Mouse (Mus musculus): Measurements from ENCODE around the gene Rbfox3.
"Not testable (repeated sequence)": the region's sequence is repeated elsewhere in the genome, so short reads cannot be mapped to it uniquely, and the experiment has no call there.

Gene Rbfox3

DNA sequence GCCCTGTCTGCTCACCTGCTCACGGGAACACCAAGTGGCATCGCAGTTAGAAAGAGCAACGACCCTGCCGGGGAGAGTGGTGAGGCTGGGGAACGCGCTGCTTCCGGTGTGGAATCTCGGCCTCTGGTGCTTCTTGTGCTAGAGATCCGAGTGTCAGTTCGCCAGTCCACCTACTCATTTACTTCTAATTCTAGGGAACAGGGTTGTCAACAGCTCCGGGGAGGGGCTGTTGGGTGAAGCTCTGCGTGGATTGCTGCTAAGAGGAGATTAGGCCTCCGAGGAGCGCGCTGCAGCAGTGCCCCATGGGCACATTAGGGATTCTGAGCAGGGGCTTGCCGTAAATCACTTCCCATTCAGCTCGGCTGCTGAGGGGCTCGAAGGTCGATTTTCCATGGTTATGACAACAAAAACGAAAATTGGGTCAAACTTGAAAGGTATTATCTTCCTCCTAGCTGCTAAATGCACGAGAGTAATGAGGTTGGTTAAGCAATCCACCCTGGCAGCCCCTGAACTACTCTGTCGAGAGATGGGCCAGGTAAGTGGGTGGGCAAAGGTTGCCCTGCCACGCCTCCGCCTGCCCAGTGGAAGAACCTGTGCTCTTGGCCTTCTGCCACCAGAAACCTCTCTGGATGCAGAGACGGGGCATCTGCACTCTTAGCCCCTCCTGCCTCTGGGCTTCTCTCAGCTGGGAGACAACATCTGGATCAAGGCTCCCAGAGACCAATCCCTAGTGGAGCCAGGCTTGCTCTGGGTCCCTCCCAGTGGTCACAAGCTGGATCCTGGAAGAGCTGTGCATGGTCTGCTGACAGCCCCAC lies 85.9 kb downstream of the Rbfox3 start:
- DNase-seq (ENCODE audit: low read depth, low spot score): no peak

DNA sequence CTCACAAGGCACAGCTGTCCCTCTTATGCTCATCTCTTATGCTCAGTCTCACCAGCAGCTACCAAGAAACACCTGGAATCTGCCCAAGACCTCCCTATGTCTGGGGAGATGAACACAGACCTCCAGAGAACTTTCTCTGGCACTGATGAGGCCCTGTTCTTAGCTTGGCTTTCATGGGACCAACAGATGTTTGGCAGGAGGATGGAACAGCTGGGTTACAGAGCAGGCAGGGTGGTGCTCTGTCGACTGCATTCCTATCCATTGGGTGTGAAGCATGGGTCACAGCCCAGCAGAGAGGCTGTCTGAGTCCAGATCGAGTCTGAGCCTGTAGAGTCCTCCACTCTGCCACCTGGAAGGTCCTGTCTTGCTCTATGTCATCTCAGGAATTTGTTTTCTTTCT lies 90.0 kb downstream of the Rbfox3 start:
- DNase-seq (ENCODE audit: low read depth, low spot score): no peak

DNA sequence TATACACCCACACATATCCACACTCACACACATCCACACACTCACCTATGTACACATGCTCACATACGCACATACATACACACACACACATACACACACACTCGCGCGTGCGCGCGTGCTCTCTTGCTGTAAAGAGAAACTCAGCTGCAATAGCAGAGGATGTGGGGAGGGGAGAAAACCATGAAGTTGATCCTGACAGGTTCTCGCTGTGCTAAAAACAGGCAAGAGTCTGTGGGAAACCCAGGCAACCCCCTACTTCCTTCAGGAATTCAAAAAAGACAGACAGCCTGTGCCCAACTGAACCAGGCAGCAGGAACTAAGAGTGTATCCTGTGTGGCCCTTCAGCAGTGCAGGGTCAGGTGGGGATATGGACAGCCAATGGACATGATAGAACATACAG lies 92.9 kb downstream of the Rbfox3 start:
- no peak for DNase-seq (ENCODE audit: low read depth, low spot score)

DNA sequence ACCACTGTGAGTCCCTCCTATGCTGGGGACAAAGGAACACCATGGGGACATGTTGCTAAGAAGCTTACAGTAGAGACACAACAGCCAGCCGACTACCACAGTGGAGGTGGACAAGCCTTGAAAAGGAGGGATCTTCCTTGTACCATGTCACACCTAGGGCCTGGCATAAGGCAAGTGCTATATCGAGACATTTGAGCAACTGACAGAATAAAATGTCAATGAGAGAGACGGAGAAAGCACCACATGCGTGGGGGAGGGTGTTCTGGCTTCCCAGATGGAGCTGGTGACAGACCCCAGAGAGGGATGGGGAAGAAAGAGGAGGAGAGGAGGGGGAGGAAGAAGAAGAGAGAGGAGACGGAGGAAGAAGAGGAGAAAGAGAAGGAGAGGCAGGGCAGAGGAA lies 96.3 kb downstream of the Rbfox3 start:
- no peak for DNase-seq (ENCODE audit: low read depth, low spot score)

DNA sequence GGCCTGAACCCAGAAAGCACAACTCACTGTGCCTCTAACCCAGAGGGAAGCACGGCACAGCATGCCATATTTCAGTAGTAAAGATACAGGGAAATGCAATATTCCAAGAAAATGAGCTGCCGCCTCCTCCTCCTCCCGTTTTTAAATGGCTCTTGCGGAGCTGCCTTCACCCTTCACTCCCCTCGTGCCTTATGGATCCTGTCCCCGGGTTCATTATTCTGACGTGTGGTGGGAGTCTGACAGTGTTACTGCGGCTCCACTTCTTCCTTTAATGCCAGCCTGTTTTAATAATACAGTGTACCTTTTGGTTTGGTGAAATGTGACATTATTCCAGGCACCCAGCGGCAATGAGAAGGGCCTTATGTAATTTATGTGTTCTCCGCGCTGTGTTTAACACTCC lies 97.5 kb downstream of the Rbfox3 start:
- no peak for DNase-seq (ENCODE audit: low read depth, low spot score)

DNA sequence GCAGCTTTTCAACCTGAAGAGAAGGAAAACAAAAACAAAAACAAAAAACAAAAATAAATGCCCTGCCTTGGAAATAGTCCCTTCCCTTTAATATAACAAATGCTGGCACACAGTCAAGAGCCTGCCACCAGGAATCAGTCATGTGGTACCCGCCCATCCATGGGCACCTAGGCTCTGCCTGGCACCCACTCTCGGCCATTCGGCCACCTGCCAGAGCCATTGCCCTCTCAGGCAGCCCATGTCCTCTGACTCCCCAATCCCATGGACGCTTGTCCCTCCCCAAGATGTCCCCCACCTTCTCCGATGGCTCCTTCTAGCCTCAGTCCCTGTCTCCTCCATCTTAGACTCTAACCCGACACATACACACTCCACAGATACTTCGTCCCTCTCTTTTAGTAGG lies 100.0 kb downstream of the Rbfox3 start:
- no peak for DNase-seq (ENCODE audit: low read depth, low spot score)

DNA sequence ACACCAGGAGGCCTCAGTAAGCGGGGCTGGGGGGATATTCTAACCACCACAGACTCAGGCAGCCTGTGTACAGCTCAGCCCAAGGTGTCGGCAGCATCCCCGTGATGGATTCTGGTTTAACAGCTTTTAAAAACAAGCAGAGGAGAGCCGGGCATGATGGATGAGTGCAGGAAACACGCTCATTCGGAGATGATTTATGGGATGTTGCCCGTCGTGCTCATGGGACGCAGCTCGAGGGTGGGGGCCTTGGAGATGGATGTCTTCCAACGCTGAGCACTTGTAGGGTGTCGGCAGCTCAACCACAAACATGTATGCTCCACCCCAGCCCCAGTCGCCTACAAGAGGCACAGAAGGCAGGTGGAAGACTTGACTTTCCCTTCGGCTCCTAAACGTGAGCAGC lies 103.9 kb downstream of the Rbfox3 start:
- no peak for DNase-seq (ENCODE audit: low read depth, low spot score)

DNA sequence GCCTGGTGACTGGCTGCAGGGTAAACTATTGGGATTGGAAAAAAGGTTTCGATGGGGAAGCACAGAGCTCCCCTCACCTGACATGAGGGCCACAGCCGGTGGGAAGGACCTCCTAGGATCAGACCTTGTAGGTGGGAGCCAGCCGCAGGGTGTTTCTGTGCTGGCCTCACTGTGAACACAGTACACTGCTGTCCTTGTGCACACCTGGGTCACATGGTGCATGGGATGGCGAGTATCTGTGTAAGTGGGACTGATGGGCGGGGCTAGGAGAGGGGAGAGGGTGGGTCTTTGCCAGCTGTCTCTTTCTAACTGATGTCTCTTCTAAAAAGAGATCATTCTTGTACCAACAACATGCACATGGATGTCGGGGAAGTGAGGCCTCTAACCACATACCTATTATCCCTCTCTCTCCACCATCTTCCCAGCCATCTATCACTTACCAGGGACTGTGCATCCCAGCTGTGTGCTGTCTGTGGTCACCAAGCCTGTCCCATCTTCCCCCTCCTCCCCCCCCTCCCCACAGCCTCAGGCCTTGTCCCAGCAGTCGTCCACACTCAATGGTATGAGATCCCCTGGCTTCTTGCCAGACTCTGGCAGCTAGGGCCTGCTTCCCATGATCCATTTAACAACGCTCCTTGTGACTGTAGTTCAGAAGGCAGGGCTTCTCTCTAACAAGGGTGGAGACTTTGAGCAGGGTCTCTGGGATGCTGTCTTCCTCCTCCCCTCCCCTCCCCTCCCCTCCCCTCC lies 116.4 kb downstream of the Rbfox3 start:
- DNase-seq (ENCODE audit: low read depth, low spot score): peak; percentile 5

DNA sequence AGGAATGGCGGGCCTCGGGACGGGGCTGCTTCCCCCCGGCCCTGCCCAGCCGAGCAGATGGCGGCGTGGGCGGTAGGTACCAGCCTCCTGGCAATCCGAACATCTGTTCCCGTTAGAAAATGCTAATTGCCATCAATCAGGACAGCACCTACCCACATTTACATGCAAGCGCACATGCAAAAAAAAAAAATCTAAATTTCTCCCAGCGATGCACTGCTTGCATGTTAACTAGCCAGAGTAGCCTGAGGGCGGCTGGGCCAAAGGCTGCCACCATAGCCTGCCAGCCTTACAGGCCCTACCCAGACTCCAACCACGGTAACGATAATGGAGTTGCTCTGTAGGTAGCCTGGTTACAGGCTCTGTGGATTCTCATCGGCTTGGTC lies 117.8 kb downstream of the Rbfox3 start:
- no peak for DNase-seq (ENCODE audit: low read depth, low spot score)

DNA sequence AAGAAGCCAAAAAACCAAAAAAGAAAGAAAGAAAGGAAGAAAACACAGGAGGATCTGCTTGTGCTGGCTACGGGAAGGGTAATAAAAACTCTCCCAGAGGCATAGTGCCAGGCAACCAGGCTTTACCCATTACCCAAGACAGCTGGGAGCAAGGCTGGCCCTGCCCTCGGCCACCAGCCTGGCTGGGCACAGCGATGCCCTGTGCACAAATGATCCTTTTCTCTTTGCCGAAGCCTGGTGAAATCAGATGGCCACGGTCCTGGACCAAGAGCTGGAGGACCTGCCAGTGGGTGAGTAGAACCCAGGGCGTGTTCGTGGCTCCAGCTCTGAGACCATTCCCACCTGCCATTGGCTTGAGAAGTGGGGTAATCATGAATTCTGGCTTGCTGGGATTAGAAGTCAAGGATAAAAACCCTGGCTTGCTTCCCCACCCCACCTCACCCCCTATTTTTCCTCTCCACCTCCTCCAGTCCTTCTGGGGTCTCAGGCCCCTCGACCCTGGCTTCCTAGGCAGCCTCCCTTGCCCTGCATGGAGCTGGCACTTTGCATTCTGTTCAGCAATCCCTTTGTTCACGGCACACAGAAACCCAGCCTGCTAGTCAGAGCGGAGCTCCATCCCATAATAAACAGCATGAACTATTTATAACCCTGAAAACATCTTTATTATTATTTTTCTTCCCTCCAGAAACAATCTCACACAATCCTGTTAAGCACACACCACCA lies 118.3 kb downstream of the Rbfox3 start:
- DNase-seq (ENCODE audit: low read depth, low spot score): no peak

DNA sequence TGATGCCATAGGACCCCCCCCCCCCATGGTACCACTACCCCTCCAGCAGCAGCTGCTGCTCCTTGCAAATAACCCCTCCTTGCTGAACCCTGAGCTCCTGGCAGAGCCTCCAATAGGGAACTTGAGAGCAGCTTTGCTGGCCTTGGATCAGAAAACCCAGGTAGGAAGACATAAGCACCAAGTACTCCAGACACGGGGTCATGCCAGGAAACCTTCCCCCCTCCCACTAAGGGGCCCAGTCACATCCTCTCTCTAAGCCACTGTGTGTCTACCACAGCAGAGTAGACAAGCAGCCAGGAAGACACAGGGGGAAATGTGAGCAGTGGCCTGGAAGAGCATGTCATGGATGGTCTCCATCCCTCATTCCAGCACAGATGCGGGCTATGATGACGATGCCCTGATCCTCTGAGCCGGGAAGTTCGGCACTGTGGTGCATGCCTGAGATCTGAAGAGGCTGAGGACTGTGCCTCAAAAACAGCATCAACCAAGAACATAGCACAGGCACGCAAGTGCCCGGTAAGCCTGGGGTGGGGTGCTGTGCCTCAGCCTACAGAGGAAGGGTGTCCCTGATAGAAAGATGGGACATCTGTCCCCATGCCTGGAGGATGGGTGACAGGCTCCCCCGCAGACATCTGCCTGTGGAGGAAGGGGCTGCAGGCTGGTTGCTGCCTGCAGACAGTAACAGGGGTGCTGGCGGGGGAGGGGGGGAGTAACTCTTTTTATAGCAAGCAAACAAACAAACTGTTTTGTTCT lies 119.1 kb downstream of the Rbfox3 start:
- no peak for DNase-seq (ENCODE audit: low read depth, low spot score)

DNA sequence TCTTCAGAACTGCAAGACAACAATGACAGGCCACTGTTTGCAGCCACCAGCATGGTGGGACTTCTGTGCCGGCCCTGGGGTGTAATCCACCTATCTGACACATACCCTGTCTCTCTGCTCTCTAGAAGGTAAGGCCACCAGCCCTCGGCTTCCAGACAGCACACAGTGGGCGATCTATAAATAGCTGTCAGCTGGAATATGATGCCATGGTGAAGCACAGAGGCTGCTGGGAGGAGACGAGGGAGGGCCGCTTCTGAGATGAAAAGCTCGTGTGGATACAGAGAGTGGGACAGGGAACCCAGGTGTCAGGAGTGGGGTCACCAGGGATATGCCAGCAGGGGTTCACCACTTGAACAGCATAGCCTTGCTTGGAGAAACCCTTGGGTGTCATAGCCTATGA lies 120.0 kb downstream of the Rbfox3 start:
- DNase-seq (ENCODE audit: low read depth, low spot score): no peak

DNA sequence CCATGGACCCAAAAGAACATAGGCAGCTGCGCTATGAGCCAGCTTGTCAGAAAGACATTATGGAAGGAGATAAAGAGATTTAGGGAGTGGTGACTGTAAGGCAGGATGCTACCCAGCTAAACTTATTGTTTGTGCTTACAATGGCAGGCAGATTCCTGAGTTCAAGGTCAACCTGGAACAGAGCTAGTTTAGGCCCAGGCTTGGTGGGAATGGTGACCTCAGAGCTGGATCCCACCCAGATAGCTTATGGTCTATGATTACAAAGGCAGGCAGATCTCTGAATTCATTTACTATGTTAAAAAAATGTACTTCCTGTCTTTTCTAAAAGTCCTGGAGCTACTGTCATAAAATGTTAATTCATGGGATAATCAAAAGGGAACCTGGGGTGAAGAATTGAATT lies 123.3 kb downstream of the Rbfox3 start:
- DNase-seq (ENCODE audit: low read depth, low spot score): no peak

DNA sequence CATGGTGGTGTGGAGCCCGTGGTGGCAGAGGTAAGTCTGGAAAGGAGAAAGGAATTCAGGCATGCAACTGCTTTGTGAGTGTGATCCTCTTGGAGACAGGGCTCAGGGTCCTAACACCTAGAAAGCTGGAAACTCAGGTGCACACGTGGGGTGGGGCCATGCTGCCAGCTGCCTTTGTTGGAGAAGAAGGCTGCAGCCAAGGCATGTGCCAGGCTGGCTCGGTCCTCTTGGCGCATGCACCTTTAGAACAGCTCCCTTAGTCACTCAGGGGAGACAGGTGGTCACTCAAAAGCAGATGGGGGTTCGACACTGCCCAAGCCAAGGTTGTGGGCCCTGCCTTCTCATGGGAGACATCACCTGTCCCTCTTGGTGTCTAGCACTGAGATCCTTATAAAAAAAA lies 128.7 kb downstream of the Rbfox3 start:
- DNase-seq (ENCODE audit: low read depth, low spot score): no peak

DNA sequence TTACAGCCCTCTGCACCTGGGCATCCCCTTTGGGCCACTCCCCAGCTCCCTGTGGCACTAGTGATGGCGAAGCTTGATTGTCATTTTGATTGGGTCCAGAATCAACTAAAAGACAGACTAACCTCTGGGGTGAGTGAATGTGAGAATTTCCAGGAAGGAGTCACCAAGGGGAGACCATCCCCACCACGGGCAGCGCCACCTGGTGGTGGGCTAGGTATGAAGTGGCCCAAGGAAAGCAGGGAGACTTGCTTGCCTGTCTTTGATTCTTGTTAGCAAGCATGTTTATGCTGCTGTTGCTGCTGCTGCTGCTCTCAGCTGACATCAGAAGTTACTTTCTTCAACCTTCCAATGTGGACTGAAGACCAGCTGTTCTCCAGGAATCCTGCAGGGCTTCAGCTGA lies 135.6 kb downstream of the Rbfox3 start:
- DNase-seq (ENCODE audit: low read depth, low spot score): peak; percentile 30

DNA sequence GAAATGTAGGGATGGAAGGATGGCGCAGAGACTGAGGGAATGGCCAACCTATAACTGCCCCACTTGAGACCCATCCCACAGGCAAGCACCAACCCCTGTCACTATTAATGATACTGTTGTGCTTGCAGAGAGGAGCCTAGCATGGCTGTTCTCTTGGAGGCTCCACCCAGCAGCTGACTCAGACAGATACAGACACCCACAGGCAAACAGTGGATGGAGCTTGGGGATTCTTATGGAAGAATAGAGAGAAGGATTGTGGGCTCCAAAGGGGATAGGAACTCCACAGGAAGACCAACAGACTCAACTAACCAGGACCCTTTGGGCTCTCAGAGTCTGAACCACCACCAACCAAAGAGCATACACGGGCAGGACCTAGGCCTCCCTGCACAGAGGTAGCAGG lies 136.6 kb downstream of the Rbfox3 start:
- DNase-seq (ENCODE audit: low read depth, low spot score): not testable (repeated sequence)

DNA sequence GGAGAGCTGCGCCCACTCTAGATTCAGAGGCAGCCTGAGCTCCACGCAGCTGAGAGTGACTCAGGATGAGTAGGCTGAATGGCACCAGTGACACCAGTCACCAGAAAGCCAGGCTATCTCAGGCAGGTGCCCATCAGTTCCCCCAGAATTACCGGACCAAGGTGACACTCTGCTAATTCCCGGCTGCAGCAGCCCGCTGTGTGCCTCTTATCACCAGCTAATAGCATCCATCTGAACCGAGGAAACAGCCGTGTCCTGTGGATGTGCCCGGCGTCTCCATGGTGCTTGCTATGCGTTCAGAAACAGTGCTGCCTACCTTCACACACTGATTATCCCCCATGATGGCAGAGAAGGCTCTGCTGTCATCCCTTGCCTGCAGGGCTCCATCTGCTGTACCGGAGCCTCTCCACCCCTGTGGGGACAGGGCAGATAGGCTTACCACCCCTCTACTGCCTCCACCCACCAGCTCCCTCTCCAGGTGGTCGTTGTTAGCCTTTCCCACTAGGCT lies 138.3 kb downstream of the Rbfox3 start:
- no peak for DNase-seq (ENCODE audit: low read depth, low spot score)

DNA sequence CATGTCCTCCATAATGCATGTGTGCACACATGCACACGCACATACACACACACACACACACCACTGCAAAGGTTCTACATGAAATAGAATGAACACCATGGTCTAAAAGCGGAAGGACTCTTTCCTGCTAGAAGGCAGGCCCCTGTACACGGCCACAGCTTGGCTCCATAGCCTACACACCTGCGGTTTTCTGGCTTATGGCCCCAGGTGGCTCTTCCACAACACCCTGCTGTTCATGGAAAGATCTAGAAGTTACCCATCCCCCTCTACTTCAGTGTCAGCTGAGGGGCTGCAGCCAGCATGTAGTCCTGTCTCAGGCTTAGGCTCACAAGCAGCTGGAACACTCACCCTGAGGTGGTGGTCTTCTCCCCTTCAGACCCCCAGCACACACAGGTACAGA lies 140.0 kb downstream of the Rbfox3 start:
- DNase-seq (ENCODE audit: low read depth, low spot score): no peak

DNA sequence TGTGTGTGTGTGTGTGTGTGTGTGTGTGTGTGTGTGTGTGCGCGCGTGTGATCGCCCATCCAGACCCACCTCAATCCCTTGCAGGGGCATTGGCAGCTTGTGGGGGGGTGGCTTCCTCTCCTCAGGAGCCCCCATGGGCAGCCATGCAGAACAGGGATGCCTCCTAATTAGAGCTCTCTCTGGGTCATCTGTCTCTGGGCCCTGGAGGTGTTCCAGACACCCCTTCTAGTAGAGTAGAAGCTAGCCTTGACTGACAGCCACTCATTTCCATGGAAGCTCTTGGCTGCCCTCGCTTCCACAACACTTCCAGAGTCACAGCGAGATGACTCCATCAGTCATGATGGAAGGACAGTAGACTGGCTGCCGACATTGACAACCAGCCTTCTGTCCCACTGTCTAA lies 140.6 kb downstream of the Rbfox3 start:
- DNase-seq (ENCODE audit: low read depth, low spot score): no peak

DNA sequence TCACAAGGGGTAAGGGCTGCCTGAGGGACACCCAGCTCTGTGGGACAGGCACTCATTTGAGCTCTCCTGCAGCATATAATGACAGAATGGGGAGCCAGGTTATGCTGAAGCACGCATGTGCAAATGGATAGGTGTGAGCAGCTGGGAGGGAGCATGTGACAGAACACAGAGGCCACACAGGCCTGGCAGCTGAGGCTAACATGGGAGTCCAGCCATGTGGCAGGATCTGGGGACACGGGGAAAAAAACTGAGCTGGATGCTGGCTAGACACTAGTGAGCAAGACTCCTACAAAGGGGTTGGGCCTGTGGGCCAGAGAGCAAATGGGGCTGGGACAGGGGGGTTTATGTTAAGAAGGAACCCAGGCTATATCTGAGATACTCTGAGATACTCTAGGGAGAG lies 141.9 kb downstream of the Rbfox3 start:
- no peak for DNase-seq (ENCODE audit: low read depth, low spot score)

DNA sequence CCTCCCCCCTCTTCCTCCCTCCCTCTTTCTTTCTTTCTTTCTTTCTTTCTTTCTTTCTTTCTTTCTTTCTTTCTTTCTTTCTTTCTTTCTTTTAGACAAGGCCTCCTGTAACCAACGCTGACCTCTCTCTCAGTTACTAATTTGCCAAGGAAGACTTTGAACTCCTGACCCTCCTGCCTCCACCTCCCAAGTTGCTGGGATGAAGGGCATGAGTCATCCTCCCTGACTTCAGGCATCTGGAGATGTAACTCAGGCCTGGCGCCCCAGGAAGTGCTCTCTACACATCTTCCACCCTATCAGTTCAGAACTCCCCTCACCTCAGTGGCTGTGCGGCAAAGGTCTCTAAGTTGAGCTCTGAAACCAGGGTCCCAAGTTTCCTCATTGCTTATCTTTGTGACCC lies 143.0 kb downstream of the Rbfox3 start:
- no peak for DNase-seq (ENCODE audit: low read depth, low spot score)

DNA sequence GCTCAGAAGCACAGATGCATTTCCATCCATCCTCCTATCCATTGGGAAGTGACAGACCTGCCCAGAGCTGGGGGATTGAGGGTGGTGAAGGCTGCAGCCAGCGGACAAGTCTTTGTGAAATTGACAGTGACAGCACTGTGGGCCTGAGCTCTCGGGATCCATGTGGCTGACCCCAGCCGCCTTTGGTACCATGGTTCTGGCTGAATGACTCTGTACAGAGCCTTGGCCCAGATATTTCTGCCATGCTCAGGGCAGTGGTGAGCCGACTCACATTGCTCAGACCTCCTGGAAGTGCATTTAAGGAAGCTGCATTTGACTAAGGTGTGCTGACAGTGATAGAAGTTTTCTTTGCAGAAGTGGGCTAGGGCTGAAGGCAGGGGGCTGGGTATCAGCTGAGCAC lies 144.0 kb downstream of the Rbfox3 start:
- no peak for DNase-seq (ENCODE audit: low read depth, low spot score)

Data from 3T3-L1 (cell line).